Comparison of ENCODE assay signal across 27 mouse cellular contexts in genomic region chr15:62195440-62195839, GRCm38 (mm10).
DNase-seq lines count a peak whose midpoint lies in the region; ATAC-seq and TF ChIP-seq lines count a peak whose summit lies in the region.
"Had no signal": no experiment of that assay in that cellular context is flagged by ENCODE, and none has a peak within 500 bp of the region (broad histone marks: within the 10 kb centered on the region; RNA-seq: fewer than 3 reads in every experiment).

No protein-coding gene starts in this region.

- H3K4me1 ChIP-seq in MEL (ENCODE audit: control insufficient read depth in 1 of 2, insufficient read depth in 2 of 2, low read length in 2 of 2): peaks cover 14 to 15% of the 10 kb centered on the region in 2 experiments
- H3K4me1 ChIP-seq: heart, embryonic 12.5 days; hindbrain, embryonic 13.5 days had no signal

- no peak overlapping the region for H3K9ac ChIP-seq in MEL (ENCODE audit: control insufficient read depth, low read depth, low read length, poor library complexity, severe bottlenecking)
- H3K9ac ChIP-seq: forebrain, embryonic 13.5 days; heart, embryonic 12.5 days; heart, embryonic 15.5 days; hindbrain, embryonic 13.5 days had no signal

- TF ChIP-seq POLR2A in MEL (IDR thresholded peaks at IDR 0.05; ENCODE audit: control insufficient read depth in 1 of 2, insufficient read depth in 1 of 2, low read depth in 1 of 2, low read length in 2 of 2, poor library complexity in 1 of 2): no peak

- H3K79me2 ChIP-seq in MEL (ENCODE audit: control insufficient read depth, insufficient read depth, low read length, poor library complexity): peaks cover 12% of the 10 kb centered on the region

- H3K9me3 ChIP-seq in MEL (replicated peaks; ENCODE audit: insufficient read depth, low read length): no peaks in the 10 kb centered on the region
- H3K9me3 ChIP-seq: forebrain, embryonic 10.5 days; forebrain, embryonic 13.5 days; heart, embryonic 12.5 days; heart, embryonic 15.5 days; hindbrain, embryonic 10.5 days; hindbrain, embryonic 13.5 days had no signal

- no peak overlapping the region for H3K27ac ChIP-seq in MEL (ENCODE audit: control insufficient read depth, low read depth, low read length)
- H3K27ac ChIP-seq: forebrain, embryonic 10.5 days; forebrain, embryonic 13.5 days; heart, embryonic 15.5 days; hindbrain, embryonic 10.5 days; hindbrain, embryonic 13.5 days had no signal

- no peak for TF ChIP-seq RAD21 in MEL (IDR thresholded peaks at IDR 0.05; ENCODE audit: low read depth, low read length)

- no peak for TF ChIP-seq EP300 in MEL (IDR thresholded peaks at IDR 0.05; ENCODE audit: low read depth in 1 of 2, low read length in 2 of 2)

- peak; percentile 36; the same call in 1 of the 2 replicates for ATAC-seq in neutrophil, adult 5-6 weeks (ENCODE audit: extremely low read depth, insufficient number of reproducible peaks, low FRiP score, poor library complexity, severe bottlenecking)
- ATAC-seq: forebrain, embryonic 13.5 days; forebrain, embryonic 16.5 days; hindbrain, embryonic 16.5 days; intestine, embryonic 16.5 days; Patski had no signal

- no peaks in the 10 kb centered on the region for H3K27me3 ChIP-seq in MEL (ENCODE audit: control insufficient read depth in 1 of 2, insufficient read depth in 2 of 2, low read length in 2 of 2)
- H3K27me3 ChIP-seq: forebrain, embryonic 13.5 days; heart, embryonic 12.5 days; heart, embryonic 15.5 days; hindbrain, embryonic 13.5 days; Patski had no signal

- H3K4me3 ChIP-seq in MEL (ENCODE audit: control insufficient read depth in 1 of 2, insufficient read depth in 1 of 2, low read depth in 2 of 2, low read length in 2 of 2): no peak overlapping the region
- H3K4me3 ChIP-seq: forebrain, embryonic 10.5 days; forebrain, embryonic 13.5 days; heart, embryonic 12.5 days; heart, embryonic 15.5 days; hindbrain, embryonic 10.5 days; hindbrain, embryonic 13.5 days had no signal

- peak; percentile 26 for DNase-seq in A20 (ENCODE audit: low read depth, low spot score)
- DNase-seq in CD4-positive, CD25-positive, alpha-beta regulatory T cell, adult 2 months (ENCODE audit: low read depth, low spot score): peak; percentile 44
- DNase-seq in MEL (ENCODE audit: low read depth, low spot score): no peak
- no peak for DNase-seq in kidney, postnatal 25 days
- DNase-seq in urinary bladder, postnatal 10 days (ENCODE audit: low spot score): no peak
- DNase-seq in frontal cortex, postnatal 25 days (ENCODE audit: low spot score in 2 of 2): no peak
- DNase-seq: adrenal gland, adult 2 months; adrenal gland, postnatal 14 days; cerebellum, adult 11 months; cerebellum, adult 2 months; cerebellum, postnatal 10 days; cerebellum, postnatal 36 days; gastrocnemius, postnatal 25 days; heart, adult 18-20 months; heart, postnatal 10 days; heart, postnatal 36 days had no signal

- peaks cover 18 to 28% of the 10 kb centered on the region in 2 experiments for H3K36me3 ChIP-seq in MEL (ENCODE audit: control insufficient read depth in 1 of 2, insufficient read depth in 2 of 2, low read length in 2 of 2)
- H3K36me3 ChIP-seq: forebrain, embryonic 10.5 days; heart, embryonic 12.5 days; heart, embryonic 15.5 days; hindbrain, embryonic 10.5 days; hindbrain, embryonic 13.5 days had no signal

- no peak for TF ChIP-seq CTCF in MEL (IDR thresholded peaks at IDR 0.05 in 2 of 3, conservative IDR thresholded peaks at IDR 0.05 in 1 of 3; ENCODE audit: control insufficient read depth in 1 of 3, insufficient read depth in 1 of 3, low read depth in 2 of 3, low read length in 3 of 3, poor library complexity in 1 of 3, severe bottlenecking in 1 of 3)

TF ChIP-seq in MEL, 35 proteins besides CTCF, POLR2A, EP300 and RAD21:
- TF ChIP-seq POLR2AphosphoS2 (IDR thresholded peaks at IDR 0.05; ENCODE audit: low read length) (no peak), MAX (IDR thresholded peaks at IDR 0.05; ENCODE audit: low read length) (0 out of 2 replicates have a peak, but pooled peaks have one; percentile 15)

Comparison
In these comparisons a context has a peak if more than half of its experiments do, and no peak if none do; other contexts are left out.
1. DNase-seq: peak in A20 (single experiment) and CD4-positive, CD25-positive, alpha-beta regulatory T cell, adult 2 months (single experiment); none in MEL (single experiment), kidney, postnatal 25 days (0 of 2), urinary bladder, postnatal 10 days (single experiment) and frontal cortex, postnatal 25 days (0 of 2).